Mouse (Mus musculus) liver, adult 2 months (tissue): ENCODE measurements at regions not wholly inside any gene's neighbourhood (a gene's known extent, or its start where the extent isn't known, plus 50 kb on each side); places are given as distances from the start of the nearest gene placed in this dataset.

ENCODE experiments used
- DNase-seq: peaks from one replicate; pipeline ENCODE4 v3.0.0-alpha.2; 2011; ENCODE audit warnings: low read depth, low spot score; ENCODE audit errors: extremely low read depth
- H3K27ac ChIP-seq: fragments of 200-500 bp; replicated peaks from 2 replicates; pipeline ENCODE4 v1.5.1; 2012; ENCODE audit warnings: low read depth, mild to moderate bottlenecking, control low read depth, inconsistent platforms, low read length; ENCODE audit not compliant: insufficient read depth
- H3K27me3 ChIP-seq: fragments of 200-500 bp; 2 replicates; pipeline ENCODE4 v1.6.1; 2012; ENCODE audit warnings: mild to moderate bottlenecking, moderate library complexity, low read length, inconsistent platforms; ENCODE audit not compliant: control insufficient read depth, insufficient read depth
- H3K36me3 ChIP-seq: fragments of 200-500 bp; 2 replicates; pipeline ENCODE4 v1.6.1; 2012; ENCODE audit warnings: low read length, inconsistent platforms; ENCODE audit not compliant: control insufficient read depth, insufficient read depth
- H3K4me1 ChIP-seq: fragments of 200-500 bp; 2 replicates; pipeline ENCODE4 v1.6.1; 2011; ENCODE audit warnings: low read length; ENCODE audit not compliant: control insufficient read depth, insufficient read depth
- H3K4me3 ChIP-seq: fragments of 200-500 bp; 2 replicates; pipeline ENCODE4 v1.5.1; 2011; ENCODE audit warnings: low read depth, mild to moderate bottlenecking, control low read depth, low read length, moderate library complexity; ENCODE audit not compliant: insufficient read depth
- H3K79me2 ChIP-seq: fragments of 200-500 bp; 2 replicates; pipeline ENCODE4 v1.6.1; 2012; ENCODE audit warnings: inconsistent platforms, mild to moderate bottlenecking, low read length, moderate library complexity; ENCODE audit not compliant: control insufficient read depth, insufficient read depth
- H3K9ac ChIP-seq: fragments of 200-500 bp; 2 replicates; pipeline ENCODE4 v1.6.1; 2012; ENCODE audit warnings: low read depth, mild to moderate bottlenecking, control low read depth, inconsistent platforms, low read length
- CTCF ChIP-seq: fragments of 200-500 bp; IDR thresholded peaks from 2 replicates; pipeline ENCODE4 v1.5.1; 2011; ENCODE audit warnings: low read depth, low read length, control low read depth
- POLR2A ChIP-seq: fragments of 200-500 bp; IDR thresholded peaks from 2 replicates; pipeline ENCODE4 v1.6.1; 2011; ENCODE audit warnings: low read length, control low read depth; ENCODE audit not compliant: insufficient read depth; ENCODE audit errors: extremely low read depth
- whole genome bisulfite sequencing: fragments of 180-500 bp; shearing (Covaris S2); methylation state at CpG from one replicate; pipeline ENCODE4 v1.1.7; 2018; 5-methylcytosine and 5-hydroxymethylcytosine counted together

- H3K27ac ChIP-seq = no peak overlapping the region
- H3K4me1 ChIP-seq = no peaks in the 10 kb centered on the region
- TF ChIP-seq CTCF (no peak), POLR2A (no peak)
- no peaks in the 10 kb centered on the region for H3K36me3 ChIP-seq
- no peaks in the 10 kb centered on the region for H3K79me2 ChIP-seq
- DNase-seq = no peak
- H3K9ac ChIP-seq = no peak overlapping the region
- no peaks in the 10 kb centered on the region for H3K27me3 ChIP-seq
- no peak overlapping the region for H3K4me3 ChIP-seq
- WGBS = 46% methylated on average over 8 of the region's 8 CpGs
Observed at GRCm38 (mm10) chr9:111939271-111940067, 249.3 kb upstream of the Stac start.

- no peak overlapping the region for H3K4me3 ChIP-seq
- 88% methylated on average over 6 of the region's 6 CpGs for WGBS
- H3K9ac ChIP-seq = no peak overlapping the region
- TF ChIP-seq CTCF = no peak
- TF ChIP-seq POLR2A = no peak
- H3K27ac ChIP-seq = no peak overlapping the region
- no peaks in the 10 kb centered on the region for H3K36me3 ChIP-seq
- no peaks in the 10 kb centered on the region for H3K4me1 ChIP-seq
- H3K79me2 ChIP-seq = no peaks in the 10 kb centered on the region
- DNase-seq = no peak
- no peaks in the 10 kb centered on the region for H3K27me3 ChIP-seq
Observed at GRCm38 (mm10) chr9:111932455-111932854, 242.3 kb upstream of the Stac start.

GRCm38 (mm10) chr9:111918275-111918940, 228.3 kb upstream of the Stac start:
- Histone ChIP-seq H3K9ac (no peak overlapping the region), H3K27me3 (no peaks in the 10 kb centered on the region), H3K4me1 (no peaks in the 10 kb centered on the region), H3K4me3 (no peak overlapping the region), H3K27ac (no peak overlapping the region), H3K79me2 (no peaks in the 10 kb centered on the region), H3K36me3 (no peaks in the 10 kb centered on the region)
- DNase-seq = peak; percentile 30
- WGBS = 21% methylated on average over 16 of the region's 16 CpGs
- TF ChIP-seq CTCF (peak; percentile 97), POLR2A (no peak)

DNA sequence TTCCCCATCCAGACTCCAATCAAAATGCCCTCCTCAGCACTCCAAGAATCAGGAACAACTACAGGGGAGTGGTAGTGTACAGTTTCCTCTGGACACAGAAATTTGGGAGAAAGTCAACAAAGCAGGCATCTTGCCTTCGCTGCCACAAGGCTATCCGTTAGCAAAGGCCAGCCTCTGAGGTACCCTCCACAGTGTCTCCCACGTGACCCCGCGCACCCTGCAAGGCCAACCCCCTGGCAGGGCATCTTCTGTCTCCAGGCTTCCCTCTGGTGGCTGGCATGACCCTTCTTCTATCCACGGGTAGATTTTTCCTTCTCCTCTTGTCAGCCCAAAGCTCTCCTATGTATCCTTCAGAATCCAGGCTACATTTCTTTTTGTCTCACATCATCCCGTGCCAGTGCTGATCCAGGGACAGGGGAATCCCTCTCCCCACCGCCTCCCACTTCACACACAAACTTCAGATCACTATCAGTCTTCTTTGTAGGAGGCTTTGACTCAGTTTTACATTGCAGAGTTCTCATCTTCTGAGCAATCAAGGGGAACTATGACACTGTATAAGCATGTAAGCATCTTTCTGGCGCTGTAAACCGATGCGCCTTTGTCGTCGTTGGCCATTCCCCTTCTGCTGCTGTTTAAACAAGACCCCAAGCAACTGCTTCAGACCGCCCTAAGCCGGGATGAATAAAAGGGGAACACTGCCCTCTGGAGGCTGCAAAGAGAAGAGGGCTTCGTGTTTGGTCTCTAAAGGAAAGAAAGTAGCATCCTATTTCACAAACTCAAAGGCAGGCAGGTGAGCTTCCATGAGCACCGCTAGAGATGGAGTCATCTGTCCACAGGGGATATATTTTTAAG, 226.8 kb upstream of the Stac start:
- no peaks in the 10 kb centered on the region for H3K36me3 ChIP-seq
- peak; percentile 42; the same call in 1 of the 2 replicates for TF ChIP-seq CTCF
- no peak for TF ChIP-seq POLR2A
- no peaks in the 10 kb centered on the region for H3K79me2 ChIP-seq
- H3K27ac ChIP-seq = no peak overlapping the region
- H3K9ac ChIP-seq = no peak overlapping the region
- 30% methylated on average over 17 of the region's 17 CpGs for WGBS
- no peak overlapping the region for H3K4me3 ChIP-seq
- H3K27me3 ChIP-seq = no peaks in the 10 kb centered on the region
- H3K4me1 ChIP-seq = no peaks in the 10 kb centered on the region
- DNase-seq = peak; percentile 17

GRCm38 (mm10) chr9:111908806-111909205, 218.7 kb upstream of the Stac start:
- 69% methylated on average over 4 of the region's 4 CpGs for WGBS
- no peak overlapping the region for H3K4me3 ChIP-seq
- H3K27me3 ChIP-seq = no peaks in the 10 kb centered on the region
- H3K4me1 ChIP-seq = no peaks in the 10 kb centered on the region
- H3K27ac ChIP-seq = no peak overlapping the region
- H3K9ac ChIP-seq = no peak overlapping the region
- H3K79me2 ChIP-seq = no peaks in the 10 kb centered on the region
- TF ChIP-seq CTCF (no peak), POLR2A (no peak)
- H3K36me3 ChIP-seq = no peaks in the 10 kb centered on the region
- no peak for DNase-seq
